Comparison of ENCODE assay signal across 9 mouse cellular contexts in the genomic region with DNA sequence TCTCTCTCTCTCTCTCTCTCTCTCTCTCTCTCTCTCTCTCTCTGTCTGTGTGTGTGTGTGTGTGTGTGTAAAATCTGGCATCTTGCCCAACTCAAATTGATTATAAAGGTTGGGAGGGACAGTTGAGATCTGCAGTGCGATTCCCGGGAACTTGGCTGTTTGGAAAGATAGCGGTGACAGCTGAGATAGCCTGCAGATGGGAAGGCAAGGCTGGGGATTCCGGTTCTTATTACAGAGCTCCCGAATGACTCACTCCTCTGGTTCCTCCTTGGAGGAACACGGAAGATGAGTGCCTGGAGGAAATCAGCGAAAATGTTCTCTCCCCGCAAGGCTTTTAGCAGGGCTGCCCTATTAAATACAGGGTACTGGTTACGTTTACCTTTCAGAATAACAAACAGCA.
DNase-seq lines count a peak whose midpoint lies in the region; ATAC-seq and TF ChIP-seq lines count a peak whose summit lies in the region.
"Had no signal": no experiment of that assay in that cellular context is flagged by ENCODE, and none has a peak within 500 bp of the region (broad histone marks: within the 10 kb centered on the region; RNA-seq: fewer than 3 reads in every experiment).

No protein-coding gene starts in this region.

- peak; percentile 16 for DNase-seq in hindbrain, postnatal 0 days (ENCODE audit: low spot score)
- no peak for DNase-seq in hindbrain, embryonic 14.5 days (ENCODE audit: low spot score)
- peak; percentile 46 for DNase-seq in lung, embryonic 14.5 days
- no peak for DNase-seq in lung, postnatal 4 days
- DNase-seq in frontal cortex, adult 2 months (ENCODE audit: extremely low spot score in 1 of 2, low spot score in 1 of 2), result peak; percentile 3 to 50
- DNase-seq in heart, postnatal 36 days, result peak; percentile 1 to 4
- no peak for DNase-seq in cerebellum, adult 9-11 months
- DNase-seq: liver, postnatal 0 days had no signal

- no peak overlapping the region for H3K4me3 ChIP-seq in hindbrain, postnatal 0 days (ENCODE audit: low read length)
- H3K4me3 ChIP-seq in hindbrain, embryonic 14.5 days (replicated peaks; ENCODE audit: low read length), result no peak overlapping the region
- no peak overlapping the region for H3K4me3 ChIP-seq in lung, embryonic 14.5 days (ENCODE audit: low read depth, low read length)
- no peak overlapping the region for H3K4me3 ChIP-seq in hindbrain, embryonic 13.5 days

- H3K4me2 ChIP-seq in hindbrain, postnatal 0 days (ENCODE audit: low read depth, low read length), result no peak overlapping the region
- H3K4me2 ChIP-seq in hindbrain, embryonic 14.5 days (replicated peaks), result no peak overlapping the region; the same call in 1 of the 2 replicates
- peak overlapping the region; percentile 25; the same call in 1 of the 2 replicates for H3K4me2 ChIP-seq in lung, embryonic 14.5 days
- no peak overlapping the region for H3K4me2 ChIP-seq in hindbrain, embryonic 13.5 days

- H3K27me3 ChIP-seq in hindbrain, postnatal 0 days (ENCODE audit: insufficient read depth, low read length), result no peaks in the 10 kb centered on the region
- H3K27me3 ChIP-seq in hindbrain, embryonic 14.5 days (ENCODE audit: control insufficient read depth, insufficient read depth, low read length), result peaks cover 6% of the 10 kb centered on the region; the same call in 1 of the 2 replicates
- no peaks in the 10 kb centered on the region for H3K27me3 ChIP-seq in lung, embryonic 14.5 days (ENCODE audit: insufficient read depth, low read length)
- H3K27me3 ChIP-seq in hindbrain, embryonic 13.5 days, result peaks cover 9% of the 10 kb centered on the region; the same call in 1 of the 2 replicates

- ATAC-seq in hindbrain, postnatal 0 days, result no peak
- ATAC-seq in hindbrain, embryonic 14.5 days (ENCODE audit: low FRiP score), result no peak
- peak; percentile 74; the same call in 1 of the 2 replicates for ATAC-seq in lung, embryonic 14.5 days (ENCODE audit: insufficient read depth)
- ATAC-seq in hindbrain, embryonic 13.5 days (ENCODE audit: low FRiP score), result no peak
- ATAC-seq: liver, postnatal 0 days had no signal

- H3K36me3 ChIP-seq in hindbrain, postnatal 0 days (ENCODE audit: insufficient read depth, low read length), result no peaks in the 10 kb centered on the region
- no peaks in the 10 kb centered on the region for H3K36me3 ChIP-seq in hindbrain, embryonic 14.5 days (replicated peaks; ENCODE audit: control insufficient read depth, insufficient read depth)
- H3K36me3 ChIP-seq in lung, embryonic 14.5 days (ENCODE audit: insufficient read depth), result no peaks in the 10 kb centered on the region
- no peaks in the 10 kb centered on the region for H3K36me3 ChIP-seq in hindbrain, embryonic 13.5 days

- H3K9me3 ChIP-seq in hindbrain, postnatal 0 days (ENCODE audit: low read length), result no peaks in the 10 kb centered on the region
- H3K9me3 ChIP-seq in hindbrain, embryonic 14.5 days (ENCODE audit: control insufficient read depth, low read length), result no peaks in the 10 kb centered on the region
- no peaks in the 10 kb centered on the region for H3K9me3 ChIP-seq in lung, embryonic 14.5 days (ENCODE audit: low read depth, low read length)
- H3K9me3 ChIP-seq in hindbrain, embryonic 13.5 days, result no peaks in the 10 kb centered on the region

- H3K27ac ChIP-seq in hindbrain, postnatal 0 days, result no peak overlapping the region
- no peak overlapping the region for H3K27ac ChIP-seq in hindbrain, embryonic 14.5 days
- no peak overlapping the region for H3K27ac ChIP-seq in lung, embryonic 14.5 days (ENCODE audit: low read depth)
- no peak overlapping the region for H3K27ac ChIP-seq in hindbrain, embryonic 13.5 days

- H3K9ac ChIP-seq in hindbrain, postnatal 0 days (replicated peaks; ENCODE audit: low read length), result no peak overlapping the region
- no peak overlapping the region for H3K9ac ChIP-seq in hindbrain, embryonic 14.5 days
- no peak overlapping the region for H3K9ac ChIP-seq in lung, embryonic 14.5 days
- no peak overlapping the region for H3K9ac ChIP-seq in hindbrain, embryonic 13.5 days
- H3K9ac ChIP-seq: liver, postnatal 0 days had no signal

- no peak for TF ChIP-seq CTCF in hindbrain, postnatal 0 days (IDR thresholded peaks at IDR 0.05; ENCODE audit: low read depth)
- no peak for TF ChIP-seq CTCF in lung, embryonic 14.5 days (IDR thresholded peaks at IDR 0.05; ENCODE audit: low read depth)

- WGBS in hindbrain, postnatal 0 days, result 59% methylated on average over 9 of the region's 9 CpGs
- WGBS in hindbrain, embryonic 14.5 days, result 45% methylated on average over 9 of the region's 9 CpGs
- 39% methylated on average over 9 of the region's 9 CpGs for WGBS in lung, embryonic 14.5 days
- 46% methylated on average over 9 of the region's 9 CpGs for WGBS in hindbrain, embryonic 13.5 days

- no peaks in the 10 kb centered on the region for H3K4me1 ChIP-seq in hindbrain, postnatal 0 days (ENCODE audit: insufficient read depth, low read length)
- no peaks in the 10 kb centered on the region for H3K4me1 ChIP-seq in hindbrain, embryonic 14.5 days (replicated peaks; ENCODE audit: control insufficient read depth, insufficient read depth, low read length)
- H3K4me1 ChIP-seq in lung, embryonic 14.5 days (ENCODE audit: insufficient read depth), result no peaks in the 10 kb centered on the region
- peaks cover 6% of the 10 kb centered on the region; the same call in 1 of the 2 replicates for H3K4me1 ChIP-seq in hindbrain, embryonic 13.5 days (replicated peaks)

- intact Hi-C loops in heart, postnatal 36 days (cut with DNase I), result no loop called here

Comparison
In these comparisons a context has a peak if more than half of its experiments do, and no peak if none do; other contexts are left out.
1. DNase-seq: peak in hindbrain, postnatal 0 days (single experiment), lung, embryonic 14.5 days (single experiment), frontal cortex, adult 2 months (2 of 2) and heart, postnatal 36 days (2 of 2); none in hindbrain, embryonic 14.5 days (single experiment), lung, postnatal 4 days (0 of 2) and cerebellum, adult 9-11 months (single experiment).